Mouse (Mus musculus): ENCODE data around the gene Med9.
"Not testable (repeated sequence)": the region's sequence is repeated elsewhere in the genome, so short reads cannot be mapped to it uniquely, and the experiment has no call there.

The Med9 gene

DNA sequence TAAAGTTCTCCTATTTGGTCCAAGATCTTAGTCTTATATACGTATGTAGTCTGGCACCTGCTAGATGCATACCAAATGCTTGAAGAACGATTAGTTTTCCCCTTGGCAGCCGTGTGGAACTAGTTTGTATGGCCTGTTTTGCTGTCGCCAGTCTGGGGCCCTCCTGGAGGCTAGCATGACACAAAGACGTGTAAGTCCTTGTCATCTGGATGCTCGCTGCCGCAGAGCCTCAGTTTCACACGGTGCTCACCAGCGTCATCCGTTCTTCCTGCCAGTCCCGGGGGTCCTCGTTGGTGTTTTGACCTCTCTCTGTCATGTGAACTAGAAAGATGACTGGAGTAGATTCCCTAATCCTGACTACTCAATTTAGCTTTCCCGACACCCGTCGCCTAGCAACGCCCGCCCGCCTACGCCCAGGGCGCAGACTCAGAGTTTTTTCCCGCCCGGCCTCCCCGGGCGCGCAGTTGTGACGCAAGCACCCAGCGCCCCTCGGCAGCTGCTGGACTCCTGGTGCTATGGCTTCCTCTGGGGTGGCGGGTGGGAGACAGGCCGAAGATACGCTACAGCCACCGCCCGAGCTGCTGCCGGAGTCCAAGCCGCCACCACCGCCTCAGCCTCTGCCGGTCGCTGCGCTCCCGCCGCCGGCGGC, at the start of gene Med9:
Med9 (plus strand) TSS at position 455 of the 649 bp plus-strand sequence.
- peak; percentile 99 for DNase-seq

DNA sequence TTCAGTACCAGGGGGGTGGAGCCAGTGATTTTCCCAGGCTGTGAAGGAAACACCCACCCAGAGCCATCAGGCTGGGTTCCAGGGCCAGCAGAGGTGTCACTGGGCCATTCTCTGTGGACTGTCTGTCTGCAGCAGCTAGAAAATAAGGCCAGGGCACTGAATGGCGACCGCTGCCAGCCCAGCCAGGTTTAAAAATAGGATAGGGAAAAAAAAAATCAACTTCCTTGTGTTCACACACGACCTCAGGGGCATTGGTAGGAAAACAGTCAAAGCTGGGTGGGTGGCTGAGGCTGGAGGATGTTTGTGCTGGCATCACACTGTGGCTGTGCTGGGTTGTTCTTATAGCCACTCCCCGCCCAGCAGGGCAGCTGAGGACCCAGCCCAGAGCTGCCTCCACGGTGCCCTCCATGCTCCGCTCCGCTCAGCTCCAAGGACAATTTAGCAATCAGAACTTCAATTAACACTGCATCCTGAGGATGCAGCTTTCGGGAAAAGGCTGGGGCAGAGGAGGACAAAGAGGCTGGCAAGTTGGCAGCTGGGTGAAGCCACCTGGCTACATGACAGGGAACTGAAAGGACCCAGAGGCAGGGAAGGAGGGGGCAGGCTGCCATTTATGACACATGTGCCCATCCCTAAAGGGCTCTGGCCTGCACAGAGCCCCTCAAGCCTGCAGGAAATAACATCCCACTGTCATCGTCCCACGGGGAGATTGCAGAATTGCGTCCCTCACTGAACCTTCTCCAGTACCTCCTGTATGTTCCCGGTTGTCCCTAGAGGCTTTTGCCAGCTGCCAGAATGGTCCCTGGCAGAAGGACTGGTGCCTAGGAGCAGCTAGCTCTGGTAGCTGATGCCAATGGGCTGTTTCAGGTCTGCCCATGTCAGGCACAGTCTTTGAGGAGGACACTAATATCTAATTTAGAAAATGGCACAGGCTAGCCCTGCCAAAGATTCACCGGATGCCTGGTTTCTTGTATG, 48.0 kb upstream of the Med9 start:
- peak; percentile 98 for DNase-seq

DNA sequence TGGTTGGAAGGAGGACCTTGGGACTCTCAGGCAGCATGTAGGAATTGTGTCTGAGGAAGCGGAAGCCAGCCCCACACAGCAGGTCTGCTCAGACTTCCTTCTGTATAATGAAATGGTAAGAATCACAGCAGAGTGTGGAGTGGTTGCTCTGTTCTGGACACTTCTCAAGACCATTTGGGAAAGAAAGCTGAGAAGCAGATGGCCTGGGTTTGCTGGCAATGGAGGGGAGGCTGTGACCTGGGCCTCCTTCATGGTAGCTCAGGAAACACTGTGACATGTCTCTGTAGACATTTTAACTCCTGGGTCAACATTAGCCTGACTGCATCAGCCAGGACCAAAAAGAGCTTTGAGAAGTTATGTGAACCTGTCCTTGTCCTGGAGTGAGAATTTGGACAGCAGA, 47.0 kb upstream of the Med9 start:
- DNase-seq, result peak; percentile 89

DNA sequence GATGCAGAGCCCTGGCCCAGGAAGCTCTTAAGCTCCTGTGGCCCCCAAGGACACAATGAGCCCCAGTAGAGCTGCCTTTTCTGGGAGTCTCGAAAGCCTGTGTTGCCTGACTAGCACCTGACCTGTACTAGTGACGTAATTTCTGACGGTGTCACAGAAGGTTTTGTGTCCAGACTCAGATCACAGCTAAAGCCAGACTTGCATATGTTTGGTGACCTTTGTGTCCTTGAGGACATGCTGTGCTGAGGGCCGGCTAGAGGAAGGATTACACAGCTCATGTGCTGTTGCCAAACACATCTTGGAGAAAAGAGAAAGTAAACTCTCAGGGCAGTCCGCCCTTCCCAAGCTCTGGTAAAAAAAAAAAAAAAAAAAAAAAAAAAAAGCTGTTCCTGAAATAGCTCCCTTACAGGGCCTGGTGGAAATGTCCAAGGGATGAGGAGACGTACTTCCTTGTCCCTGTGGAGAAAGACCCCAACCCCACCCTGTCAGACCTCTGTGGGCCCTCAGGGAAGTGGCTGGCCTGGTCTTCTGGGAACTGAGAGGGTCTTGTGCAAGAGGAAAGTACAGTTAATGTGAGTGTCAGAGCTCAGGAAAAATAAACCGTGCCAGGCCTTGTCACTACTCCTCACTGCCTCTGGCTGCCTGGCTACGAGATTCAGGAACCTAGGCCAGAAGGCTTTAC, 45.8 kb upstream of the Med9 start:
- peak; percentile 98 for DNase-seq

DNA sequence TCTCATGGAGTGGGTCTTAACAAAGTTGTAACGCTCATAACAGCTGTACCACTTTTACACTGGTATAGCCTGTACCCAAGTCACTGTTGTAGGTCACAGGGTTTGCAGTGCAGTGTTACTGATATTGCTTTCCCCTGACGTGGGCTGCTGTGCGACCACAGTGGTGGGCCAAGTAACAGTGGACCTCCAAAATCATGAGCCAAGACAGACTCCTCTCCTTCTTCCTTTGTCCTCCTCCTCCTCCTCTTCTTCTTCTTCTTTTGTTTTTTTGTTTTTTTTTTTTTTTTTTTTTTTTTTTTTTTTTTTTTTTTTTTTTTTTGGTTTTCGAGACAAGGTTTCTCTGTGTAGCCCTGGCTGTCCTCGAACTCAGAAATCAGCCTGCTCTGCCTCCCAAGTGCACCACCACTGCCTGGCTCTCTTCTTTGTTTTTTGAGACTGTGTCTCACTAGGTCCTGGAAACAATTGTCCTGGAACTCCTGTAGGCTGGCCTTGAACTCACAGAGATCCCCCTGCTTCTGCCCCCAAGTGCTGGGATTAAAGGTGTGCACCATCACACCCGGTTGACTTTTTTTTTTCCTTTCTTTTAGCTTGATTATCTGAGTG, 41.4 kb upstream of the Med9 start:
- no peak for DNase-seq

DNA sequence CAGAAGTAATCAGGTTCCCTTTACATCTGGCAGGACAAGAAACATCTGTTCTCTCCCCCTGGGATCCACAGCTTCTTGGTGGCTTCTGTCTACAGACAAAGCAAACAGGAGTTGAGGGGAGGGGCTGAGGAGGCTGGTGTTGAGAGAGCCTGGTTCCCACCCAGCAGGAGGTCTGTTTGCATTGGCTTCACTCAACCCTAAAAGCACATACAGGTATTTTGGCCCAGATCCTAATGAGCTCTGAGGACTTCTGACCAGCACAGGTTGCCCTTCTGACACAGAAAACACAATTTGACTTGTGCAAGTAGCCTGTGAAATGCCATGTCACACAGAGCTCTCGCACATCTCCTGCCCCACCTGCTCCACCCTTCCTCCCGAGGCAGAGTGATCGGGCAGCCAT, 39.6 kb upstream of the Med9 start:
- DNase-seq, result no peak

DNA sequence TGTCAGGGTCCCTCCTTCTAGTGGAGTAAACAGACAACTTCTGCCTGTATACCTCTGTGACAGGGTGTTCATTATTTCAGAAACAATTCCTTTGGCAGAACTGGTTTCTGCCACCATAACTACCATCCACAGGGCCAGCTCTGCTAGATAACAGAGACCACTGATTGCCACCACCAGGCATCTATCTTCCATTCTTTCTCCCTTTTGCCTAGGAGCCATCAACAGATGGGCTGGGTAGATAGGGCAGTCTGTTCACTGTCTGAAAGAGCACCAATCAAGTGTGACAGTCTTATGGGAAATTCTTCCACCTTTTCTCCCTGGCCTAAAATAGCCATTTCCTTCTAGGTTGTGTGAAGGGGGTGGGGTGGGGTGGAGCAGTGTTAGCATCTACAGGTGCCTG, 37.4 kb upstream of the Med9 start:
- DNase-seq, result no peak

DNA sequence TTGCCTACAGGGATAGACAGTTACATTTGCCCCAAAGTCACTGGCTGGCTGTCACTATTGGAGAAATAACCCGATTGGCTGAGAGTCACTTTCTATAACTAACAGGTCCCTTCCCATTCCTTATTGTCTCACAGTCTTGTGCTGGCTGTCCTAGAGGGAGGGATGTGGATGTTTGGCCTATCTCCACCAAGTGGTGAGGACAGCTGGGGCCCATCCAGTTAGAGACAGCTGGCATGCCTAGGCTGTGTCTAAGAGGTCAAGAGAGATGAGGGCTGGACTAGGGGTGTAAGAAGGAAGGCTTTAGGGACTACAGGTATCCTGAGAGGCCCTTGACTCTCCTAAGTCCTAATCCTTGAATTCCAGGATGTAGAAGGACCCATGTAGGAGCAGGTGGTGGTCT, 36.5 kb upstream of the Med9 start:
- DNase-seq, result no peak

DNA sequence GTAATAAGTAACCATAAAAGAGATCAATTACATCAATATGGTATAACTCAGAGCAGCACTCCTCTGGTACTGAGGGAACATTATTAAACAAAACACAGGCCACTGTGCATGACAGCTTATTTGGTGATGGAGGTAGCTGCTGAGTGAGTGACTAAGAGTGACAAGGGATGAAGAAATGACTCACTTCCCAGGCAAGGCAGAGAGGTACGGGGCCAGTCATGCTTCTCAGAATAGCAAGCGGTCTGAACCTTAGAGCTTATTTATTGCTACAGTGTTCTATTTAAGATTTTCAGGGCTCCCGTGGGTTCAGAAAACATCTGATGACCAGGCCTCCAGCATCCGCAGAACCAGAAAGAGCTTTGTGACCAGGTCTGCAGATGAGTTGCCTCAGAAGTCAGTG, 34.3 kb upstream of the Med9 start:
- DNase-seq, result no peak

DNA sequence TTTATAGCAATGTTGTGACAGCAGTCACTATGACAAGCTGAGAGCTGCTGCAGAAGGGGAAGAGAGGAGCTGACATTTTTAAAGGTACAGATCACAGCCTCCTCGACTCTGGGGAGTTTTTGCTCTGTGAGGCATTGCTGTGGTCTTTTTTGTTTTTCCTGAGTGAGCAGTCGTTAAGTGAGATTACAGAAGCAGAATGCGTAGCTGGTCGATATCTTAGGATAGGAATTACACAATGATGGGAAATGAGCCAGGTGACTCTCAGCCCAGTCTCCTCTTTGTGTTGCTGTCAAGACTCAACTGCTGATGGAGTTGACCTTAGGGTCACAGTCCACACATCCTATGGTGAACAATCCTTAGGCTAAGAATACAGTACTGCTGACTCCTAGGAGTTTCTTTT, 30.0 kb upstream of the Med9 start:
- peak; percentile 96 for DNase-seq

DNA sequence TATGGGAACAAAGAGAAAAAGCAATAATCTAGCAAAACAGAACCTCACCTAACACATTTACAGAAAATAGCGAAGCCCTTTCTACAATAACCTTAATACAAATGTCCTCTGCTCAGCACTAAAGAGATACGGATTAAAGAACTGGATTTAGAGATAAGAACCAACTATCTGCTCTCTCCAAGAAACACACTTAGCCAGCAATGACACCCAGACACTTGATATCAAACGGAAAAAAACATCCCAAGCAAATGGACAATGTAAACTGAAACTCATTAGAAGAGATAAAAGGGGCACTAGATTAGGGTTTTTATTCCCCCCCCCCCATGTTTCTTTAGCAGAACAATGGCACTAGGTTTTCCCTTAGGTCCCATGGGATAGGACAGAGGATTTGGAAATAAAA, 28.6 kb upstream of the Med9 start:
- DNase-seq, result no peak

DNA sequence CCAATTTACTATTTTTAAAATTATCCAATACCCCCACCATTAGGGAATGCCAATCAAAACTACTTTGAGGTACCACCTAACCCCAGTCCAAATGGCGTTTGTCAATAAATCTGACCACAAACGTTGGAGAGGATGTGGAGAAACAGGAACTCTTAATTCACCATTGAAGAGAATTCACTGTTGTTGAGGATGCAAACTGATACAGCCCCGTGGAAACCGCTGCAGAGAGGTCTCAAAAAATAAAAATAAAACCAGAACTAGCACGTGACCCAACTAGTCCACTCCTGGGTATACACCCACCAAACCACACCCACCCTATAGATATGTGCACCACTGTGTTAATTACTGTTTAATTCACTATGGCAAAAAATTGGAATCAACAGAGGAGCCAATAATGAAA, 27.7 kb upstream of the Med9 start:
- no peak for DNase-seq

DNA sequence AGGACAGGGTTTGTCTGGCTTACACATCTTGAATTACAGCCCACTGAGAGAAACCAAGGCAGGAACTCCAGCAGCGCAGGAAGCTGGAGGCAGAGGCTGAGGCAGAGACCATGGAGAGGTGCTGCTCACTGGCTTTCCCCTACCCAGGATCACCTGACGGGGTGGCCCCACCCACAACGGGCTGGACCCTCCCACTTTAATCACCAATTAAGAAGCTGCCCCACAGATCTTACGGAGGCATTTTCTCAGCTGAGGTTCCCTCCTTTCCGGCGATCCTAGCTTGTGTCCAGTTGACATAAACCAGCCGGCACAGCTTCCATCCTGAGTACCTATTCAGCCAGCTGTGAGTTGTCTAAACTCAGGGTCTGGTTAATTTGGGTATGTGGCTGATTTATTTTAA, 26.7 kb upstream of the Med9 start:
- DNase-seq, result peak; percentile 91

DNA sequence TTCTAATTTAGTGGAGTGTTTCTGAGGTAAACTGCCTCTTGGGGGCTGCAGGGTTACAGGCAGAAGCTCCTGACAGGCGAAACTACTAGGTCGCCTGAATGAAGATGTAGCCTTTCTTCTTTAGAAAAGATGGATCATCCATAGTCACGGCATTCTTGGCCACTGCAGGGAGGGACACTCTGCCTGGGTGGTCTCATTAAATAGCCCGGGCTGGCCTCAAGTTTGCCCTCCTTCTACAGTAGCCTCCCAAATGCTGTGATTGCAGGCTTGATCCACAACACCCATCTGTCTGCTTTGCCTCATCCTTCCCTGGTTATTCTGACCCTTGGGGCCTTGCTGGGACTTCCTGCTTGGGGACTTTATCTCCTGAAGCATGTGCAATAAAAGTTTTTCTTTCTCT, 18.0 kb upstream of the Med9 start:
- DNase-seq, result no peak

DNA sequence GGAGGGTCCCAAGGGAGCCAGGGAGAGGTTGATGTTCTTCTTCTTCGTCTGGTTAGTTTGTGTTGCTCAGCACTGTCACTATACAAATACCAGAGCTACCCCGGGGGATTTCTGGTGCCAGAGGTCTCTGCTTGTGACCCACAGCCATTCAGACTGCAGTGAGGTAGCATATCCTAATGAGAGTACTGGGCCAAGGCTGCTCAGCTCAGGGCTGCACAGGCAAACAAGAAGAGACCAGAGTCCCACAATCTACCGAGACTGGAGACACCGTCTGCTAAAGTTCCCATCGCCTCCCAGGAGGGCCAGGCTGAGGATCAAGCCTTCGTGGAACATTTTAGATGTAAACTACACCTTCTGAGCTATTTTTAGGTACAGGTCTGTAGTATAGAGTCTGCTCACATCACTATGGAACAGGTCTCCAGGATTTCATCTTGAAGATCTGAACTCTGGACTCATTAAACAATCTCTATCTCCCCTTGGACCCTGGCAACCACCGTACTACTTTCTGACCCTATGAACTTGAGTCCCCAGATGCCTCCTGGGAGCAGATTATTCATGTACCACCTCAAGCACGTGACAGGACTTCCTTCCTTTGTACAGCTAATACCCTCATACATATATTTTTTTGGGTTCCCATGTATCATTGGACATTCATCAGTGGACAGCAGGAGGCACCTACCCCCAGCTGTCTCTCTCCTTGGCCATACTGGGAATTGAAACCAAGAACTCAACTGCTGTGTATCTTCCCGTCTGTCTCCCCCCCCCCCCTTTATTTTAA, 15.3 kb upstream of the Med9 start:
- DNase-seq, result no peak

DNA sequence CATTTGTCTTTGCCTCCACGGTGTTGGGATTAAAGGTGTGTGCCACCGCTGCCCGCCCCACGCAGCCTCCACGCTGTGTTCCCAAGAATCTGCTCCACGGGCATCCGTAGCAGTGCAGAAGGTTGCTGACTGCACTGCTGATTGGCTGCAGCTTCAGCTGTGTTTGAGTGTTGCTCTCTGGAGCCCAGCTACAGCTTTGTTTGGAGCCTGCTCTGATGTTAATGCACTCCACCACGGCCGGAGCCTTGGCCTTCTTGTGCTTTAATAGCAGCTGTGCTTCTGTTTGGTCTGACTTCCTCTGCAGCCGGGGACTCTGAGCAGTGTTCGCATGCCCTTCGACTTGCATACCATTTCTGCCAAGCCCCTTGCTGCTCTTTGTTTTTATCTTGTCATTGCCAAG, 14.1 kb upstream of the Med9 start:
- DNase-seq, result no peak

DNA sequence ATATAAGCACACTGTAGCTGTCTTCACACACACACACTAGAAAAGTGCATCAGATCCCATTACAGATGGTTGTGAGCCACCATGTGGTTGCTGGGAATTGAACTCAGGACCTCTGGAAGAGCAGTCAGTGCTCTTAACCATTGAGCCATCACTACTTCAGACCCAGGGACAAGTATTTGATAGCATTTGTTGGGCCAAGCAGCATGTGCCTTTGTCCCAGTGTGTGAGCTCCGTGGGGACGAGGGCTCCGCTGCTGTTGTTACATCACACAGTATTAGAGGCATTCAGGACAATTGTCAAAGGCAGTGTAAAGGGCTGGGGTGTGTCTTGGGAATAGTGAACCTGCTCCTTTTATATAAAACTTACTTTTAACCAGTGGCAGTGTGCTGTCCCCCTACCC, 11.0 kb upstream of the Med9 start:
- no peak for DNase-seq

DNA sequence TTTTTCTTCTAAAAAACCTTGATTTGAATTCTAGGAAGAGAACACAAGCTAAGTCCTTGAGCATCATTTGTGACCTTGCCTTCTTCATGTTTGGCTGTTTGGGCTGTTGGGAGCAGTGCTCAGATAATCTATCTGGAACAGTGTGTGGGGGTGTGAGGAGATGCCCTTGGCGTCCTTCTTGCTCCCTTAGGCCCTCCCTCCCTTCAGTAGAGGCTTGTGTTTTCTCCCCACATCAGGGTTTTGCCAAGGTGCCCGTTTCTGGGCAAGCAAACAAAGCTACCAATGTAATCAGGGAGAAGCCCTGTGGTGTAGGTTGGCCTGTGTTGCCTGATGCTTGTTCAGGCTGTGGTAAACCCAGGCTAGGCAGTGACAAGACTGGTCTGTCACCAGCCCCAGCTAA, 10.4 kb upstream of the Med9 start:
- DNase-seq, result no peak

DNA sequence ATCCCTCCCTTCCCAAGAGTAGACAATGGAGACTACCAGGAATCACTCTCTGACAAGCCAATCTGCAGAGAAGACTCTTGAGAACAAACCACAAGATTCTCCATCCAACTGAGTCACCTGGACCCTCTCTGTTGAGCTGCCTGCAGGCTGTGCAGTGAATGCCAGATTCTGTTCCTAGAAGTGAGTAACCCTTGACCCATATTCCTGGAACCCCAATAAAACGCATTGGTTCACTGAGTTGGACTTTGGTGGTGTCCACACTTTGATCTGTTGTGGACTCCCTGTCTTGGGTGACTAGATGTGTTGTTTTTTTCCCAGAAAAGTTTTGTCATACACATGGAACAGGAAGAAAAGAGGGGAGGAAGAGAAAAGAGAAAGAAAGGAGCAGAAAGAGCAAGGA, 8.2 kb upstream of the Med9 start:
- no peak for DNase-seq

DNA sequence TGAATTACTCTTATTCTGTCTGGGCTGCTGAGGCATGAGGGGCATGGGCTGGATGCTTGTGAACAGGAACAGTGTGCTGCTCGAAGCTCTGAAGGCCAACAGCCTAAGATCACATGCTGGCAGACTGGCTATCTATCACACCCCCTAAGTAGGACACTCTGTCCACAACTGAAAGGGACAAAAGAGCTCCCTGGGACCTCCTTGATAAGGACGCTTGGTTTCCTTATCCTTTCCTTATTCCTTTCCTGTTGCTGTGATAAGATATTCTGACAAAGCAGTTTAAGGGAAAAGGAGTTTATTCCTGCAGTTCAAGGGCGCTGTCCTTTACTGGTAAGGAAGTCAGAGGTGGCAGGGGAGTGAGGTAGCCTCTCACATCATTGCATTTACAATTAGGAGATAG, 7.4 kb upstream of the Med9 start:
- DNase-seq, result no peak

DNA sequence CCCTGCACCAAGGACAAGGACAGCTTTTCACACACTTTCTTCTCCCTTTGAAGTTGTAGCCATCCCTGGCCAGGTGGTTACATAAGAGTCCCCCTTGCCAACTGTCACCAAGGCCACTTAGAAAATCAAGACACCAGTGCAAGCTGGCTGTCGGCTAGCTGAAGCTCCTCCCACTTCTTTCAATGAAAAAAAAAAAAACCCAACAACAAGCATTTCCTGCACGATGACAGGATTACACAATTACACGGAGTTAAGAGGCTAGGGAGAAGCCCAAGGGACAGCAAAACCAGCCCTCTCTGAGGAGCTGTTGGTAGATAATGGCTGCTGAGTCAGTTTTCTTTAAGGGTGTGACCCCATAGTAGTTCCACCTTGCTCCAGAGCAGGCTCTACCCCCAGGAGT, 6.6 kb upstream of the Med9 start:
- no peak for DNase-seq

DNA sequence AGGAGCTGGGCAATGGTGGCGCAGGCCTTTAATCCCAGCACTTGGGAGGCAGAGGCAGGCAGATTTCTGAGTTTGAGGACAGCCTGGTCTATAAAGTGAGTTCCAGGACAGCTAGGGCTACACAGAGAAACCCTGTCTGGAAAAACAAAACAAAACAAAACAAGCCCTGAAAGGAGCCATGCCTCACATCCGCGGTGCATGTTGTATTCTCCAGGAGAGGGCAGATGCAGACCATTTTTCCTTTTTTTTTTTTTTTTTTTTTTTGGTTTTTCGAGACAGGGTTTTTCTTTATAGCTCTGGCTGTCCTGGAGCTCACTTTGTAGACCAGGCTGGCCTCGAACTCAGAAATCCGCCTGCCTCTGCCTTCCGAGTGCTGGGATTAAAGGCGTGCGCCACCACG, 3.2 kb upstream of the Med9 start:
- not testable (repeated sequence) for DNase-seq

DNA sequence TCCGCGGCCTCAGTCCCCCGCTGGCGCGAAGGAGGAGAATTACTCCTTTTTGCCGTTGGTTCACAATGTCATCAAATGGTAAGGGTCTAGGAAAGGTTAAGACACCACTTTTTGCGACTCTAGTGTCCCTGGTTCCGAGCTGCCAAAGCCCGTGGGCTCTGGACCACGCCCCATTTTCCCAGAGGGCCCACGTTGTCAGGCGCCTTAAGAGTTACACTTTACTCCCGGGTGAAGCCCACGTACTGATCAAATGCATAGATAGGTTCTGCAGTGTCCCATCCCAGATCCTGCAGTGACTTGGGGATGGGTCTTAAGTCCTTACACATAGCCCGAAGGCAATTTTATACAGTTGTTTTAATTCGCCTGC, 378 bp downstream of the Med9 start:
- DNase-seq, result no peak
